Mouse (Mus musculus): ENCODE measurements around the gene Slc35f1.

The Slc35f1 gene

GRCm38 (mm10) chr10:53096446-53096845 lies 406.1 kb downstream of the Slc35f1 start:
- DNase-seq (ENCODE audit: low read depth, low spot score): no peak

- no peak for DNase-seq (ENCODE audit: low read depth, low spot score)
Observed at GRCm38 (mm10) chr10:53100881-53101280, 410.5 kb downstream of the Slc35f1 start.

- DNase-seq (ENCODE audit: low read depth, low spot score): no peak
Observed at GRCm38 (mm10) chr10:53101412-53101811, 411.1 kb downstream of the Slc35f1 start.

GRCm38 (mm10) chr10:53102423-53102822 lies 412.1 kb downstream of the Slc35f1 start:
- no peak for DNase-seq (ENCODE audit: low read depth, low spot score)

DNA sequence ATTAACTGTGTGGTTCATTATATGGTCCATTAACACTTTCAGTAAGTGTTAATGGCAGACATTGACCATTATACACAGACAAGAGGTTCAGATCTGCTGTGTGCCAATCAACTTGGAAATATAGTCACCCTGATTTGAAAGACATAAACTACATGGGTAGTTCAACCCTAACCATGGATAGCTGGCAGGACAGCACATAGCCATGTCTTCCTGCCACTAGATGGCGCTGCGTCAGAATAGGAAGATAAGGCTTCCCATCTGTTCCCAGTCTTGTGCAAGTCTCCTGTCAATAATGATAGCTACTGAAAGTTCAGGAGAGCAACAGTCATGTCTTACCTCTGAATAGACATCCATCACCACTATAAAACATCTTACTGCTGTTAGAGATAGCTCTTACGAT lies 424.7 kb downstream of the Slc35f1 start:
- peak; percentile 31 for DNase-seq (ENCODE audit: low read depth, low spot score)

GRCm38 (mm10) chr10:53115673-53116398 lies 425.5 kb downstream of the Slc35f1 start:
- no peak for DNase-seq (ENCODE audit: low read depth, low spot score)

GRCm38 (mm10) chr10:53120608-53121007 lies 430.3 kb downstream of the Slc35f1 start:
- no peak for DNase-seq (ENCODE audit: low read depth, low spot score)

DNA sequence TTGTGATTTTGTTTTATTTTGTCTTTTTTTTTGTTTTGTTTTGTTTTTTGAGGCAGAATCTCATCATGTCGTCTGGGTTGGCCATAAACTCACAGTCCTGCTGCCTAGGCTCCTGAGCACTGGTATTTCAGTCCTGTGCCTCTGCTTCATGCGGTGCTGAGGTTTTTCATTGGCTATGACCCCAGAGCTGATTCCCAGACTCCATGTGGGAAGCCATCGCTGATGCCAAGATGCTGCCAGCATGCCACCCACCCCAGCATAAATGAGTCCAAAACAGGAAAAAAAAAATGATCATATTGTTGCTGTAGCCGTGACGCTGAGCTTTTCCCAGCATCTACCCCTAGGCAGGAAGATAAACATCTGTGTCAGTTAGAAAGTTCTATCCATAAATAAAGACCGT lies 434.0 kb downstream of the Slc35f1 start:
- no peak for DNase-seq (ENCODE audit: low read depth, low spot score)

- DNase-seq (ENCODE audit: low read depth, low spot score): no peak
Observed at GRCm38 (mm10) chr10:53132707-53133106, 442.4 kb downstream of the Slc35f1 start.

DNA sequence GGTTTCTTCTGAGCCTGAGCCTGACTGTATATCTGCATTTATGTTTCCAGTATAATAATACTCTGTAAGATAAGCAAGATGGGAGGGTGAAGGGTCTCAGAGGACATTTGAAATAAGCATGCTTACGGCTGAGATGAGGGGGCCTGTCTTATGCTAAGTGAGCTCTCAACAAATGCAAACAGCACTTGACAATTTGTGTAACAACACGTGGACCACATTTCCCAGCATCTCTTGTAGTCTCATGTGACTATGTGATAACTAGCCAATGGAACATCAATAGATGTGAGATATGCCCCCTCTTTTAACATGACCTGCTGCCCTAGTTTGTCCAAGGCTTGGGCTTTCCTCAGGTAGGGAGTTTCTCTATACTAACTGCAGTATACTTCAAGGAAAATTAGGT lies 460.0 kb downstream of the Slc35f1 start:
- DNase-seq (ENCODE audit: low read depth, low spot score): no peak

GRCm38 (mm10) chr10:53150916-53151315 lies 460.6 kb downstream of the Slc35f1 start:
- DNase-seq (ENCODE audit: low read depth, low spot score): no peak

DNA sequence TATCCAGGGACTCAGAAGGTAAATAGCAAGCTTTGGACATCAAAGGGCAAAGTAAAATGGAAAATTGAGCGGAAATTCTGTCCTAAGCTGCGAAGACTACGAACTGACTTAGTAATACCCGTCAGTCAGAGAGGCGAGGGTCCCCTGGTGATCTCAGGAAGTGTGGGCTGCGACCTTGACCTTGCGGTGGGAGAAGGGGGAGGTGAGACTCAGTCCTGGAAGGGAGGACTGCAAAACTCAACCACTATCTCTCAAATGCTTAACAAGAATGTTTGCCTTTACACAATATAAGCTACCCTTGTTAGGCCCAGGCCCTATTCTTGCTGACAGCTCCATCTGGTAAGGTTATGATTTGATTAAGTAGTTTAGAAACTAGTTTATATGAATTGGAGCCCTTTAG lies 466.0 kb downstream of the Slc35f1 start:
- no peak for DNase-seq (ENCODE audit: low read depth, low spot score)

- DNase-seq (ENCODE audit: low read depth, low spot score): no peak
Observed at GRCm38 (mm10) chr10:53157740-53158139, 467.4 kb downstream of the Slc35f1 start.

Data from WW6 (cell line).